Mouse (Mus musculus) brown adipose tissue, adult 24 weeks (tissue): ENCODE data around the gene Hist1h3i. TPM values are rescaled to one million over a fixed set of nuclear protein-coding genes. Genes with fewer than 3 reads are reported as not detected.
"Not testable (repeated sequence)": the region's sequence is repeated elsewhere in the genome, so short reads cannot be mapped to it uniquely, and the experiment has no call there.

Experiments used
- H3K27ac ChIP-seq: fragments of 200-500 bp; replicated peaks from 2 replicates; pipeline ENCODE4 v1.5.1; 2012; ENCODE audit warnings: low read depth, mild to moderate bottlenecking, low read length
- H3K4me1 ChIP-seq: fragments of 200-500 bp; 2 replicates; pipeline ENCODE4 v1.6.1; 2012; ENCODE audit warnings: low read length, mixed read lengths; ENCODE audit not compliant: control insufficient read depth, insufficient read depth, insufficient read length
- H3K4me3 ChIP-seq: fragments of 200-500 bp; 2 replicates; pipeline ENCODE4 v1.5.1; 2012; ENCODE audit warnings: low read depth, mild to moderate bottlenecking, low read length, moderate library complexity; ENCODE audit not compliant: insufficient read depth
- polyA plus RNA-seq: library from polyadenylated mRNA; stranded (reverse); fragments of >200 nt; gene quantifications from 2 replicates; pipeline ENCODE4 v1.2.4, GENCODE M21; 2012; ENCODE audit not compliant: missing spikeins, insufficient read depth, insufficient read length

Gene Hist1h3i
- polyA plus RNA-seq, 1 experiment: not detected

DNA sequence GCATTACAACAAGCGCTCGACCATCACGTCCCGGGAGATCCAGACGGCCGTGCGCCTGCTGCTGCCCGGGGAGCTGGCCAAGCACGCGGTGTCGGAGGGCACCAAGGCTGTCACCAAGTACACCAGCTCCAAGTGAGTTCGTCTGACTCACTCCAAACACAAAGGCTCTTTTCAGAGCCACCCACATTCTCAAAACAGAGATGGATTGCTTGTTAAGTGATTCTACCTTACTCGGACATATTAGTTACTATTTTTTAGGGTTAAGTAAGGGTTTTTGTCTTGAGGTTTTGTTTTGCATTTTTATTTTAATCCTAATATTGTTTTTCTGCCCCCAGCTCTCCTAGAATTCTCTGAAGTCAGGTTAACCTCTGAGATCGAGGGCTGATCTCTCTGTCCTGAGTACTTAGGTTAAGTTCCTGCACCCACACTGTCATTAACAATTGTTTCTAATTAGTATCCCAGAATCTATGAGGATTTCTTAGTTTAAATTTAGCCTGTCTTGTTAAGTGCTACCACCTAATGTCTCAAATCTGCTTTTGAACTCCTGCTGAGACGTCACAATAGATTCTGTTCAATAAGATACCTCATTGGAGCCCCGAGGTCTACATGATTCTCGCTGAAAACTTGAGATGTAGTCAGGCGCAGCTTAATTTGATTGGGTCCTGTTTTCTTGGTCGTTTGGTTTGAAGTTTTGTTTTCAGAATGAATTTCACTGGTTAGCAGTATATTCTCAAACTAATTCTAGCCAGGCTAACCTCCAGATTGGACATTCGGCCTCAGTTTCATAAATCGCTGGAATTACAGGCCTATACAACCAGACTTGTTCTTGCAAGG lies 4.8 kb upstream of the Hist1h3i start:
- H3K27ac ChIP-seq: no peak overlapping the region
- no peaks in the 10 kb centered on the region for H3K4me1 ChIP-seq
- H3K4me3 ChIP-seq: no peak overlapping the region

DNA sequence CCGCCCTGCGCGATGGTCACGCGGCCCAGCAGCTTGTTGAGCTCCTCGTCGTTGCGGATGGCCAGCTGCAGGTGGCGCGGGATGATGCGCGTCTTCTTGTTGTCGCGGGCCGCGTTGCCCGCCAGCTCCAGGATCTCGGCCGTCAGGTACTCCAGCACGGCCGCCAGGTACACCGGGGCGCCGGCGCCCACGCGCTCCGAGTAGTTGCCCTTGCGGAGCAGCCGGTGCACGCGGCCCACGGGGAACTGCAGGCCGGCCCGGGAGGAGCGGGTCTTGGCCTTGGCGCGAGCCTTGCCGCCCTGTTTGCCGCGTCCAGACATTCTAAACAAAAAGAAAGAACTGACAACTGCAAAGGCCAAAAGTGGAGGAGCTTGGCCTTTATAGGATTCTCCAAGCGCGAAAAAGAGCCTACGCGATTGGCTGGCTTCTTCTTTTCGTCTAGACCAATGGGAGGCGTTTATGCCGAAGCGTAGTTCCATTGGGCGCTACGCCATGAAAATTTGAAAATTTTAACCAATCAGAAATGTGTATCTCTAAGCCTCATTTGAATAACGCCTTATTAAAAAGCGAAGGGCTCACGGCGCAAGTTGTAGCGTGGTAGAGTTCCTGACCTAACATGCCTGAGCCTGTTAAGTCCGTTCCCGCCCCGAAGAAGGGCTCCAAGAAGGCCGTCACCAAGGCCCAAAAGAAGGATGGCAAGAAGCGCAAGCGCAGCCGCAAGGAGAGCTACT lies 3.9 kb upstream of the Hist1h3i start, which contains the start of the genes Hist1h2an and Hist1h2bp:
TSS of gene Hist1h2an (minus strand) at position 320 of the 731 bp plus-strand sequence.
TSS of gene Hist1h2bp (plus strand) at position 563 of the 731 bp plus-strand sequence.
- H3K27ac ChIP-seq, H3K4me1 ChIP-seq: not testable (repeated sequence)
- H3K4me3 ChIP-seq: peak within 1 kb of the TSS; percentile 52

DNA sequence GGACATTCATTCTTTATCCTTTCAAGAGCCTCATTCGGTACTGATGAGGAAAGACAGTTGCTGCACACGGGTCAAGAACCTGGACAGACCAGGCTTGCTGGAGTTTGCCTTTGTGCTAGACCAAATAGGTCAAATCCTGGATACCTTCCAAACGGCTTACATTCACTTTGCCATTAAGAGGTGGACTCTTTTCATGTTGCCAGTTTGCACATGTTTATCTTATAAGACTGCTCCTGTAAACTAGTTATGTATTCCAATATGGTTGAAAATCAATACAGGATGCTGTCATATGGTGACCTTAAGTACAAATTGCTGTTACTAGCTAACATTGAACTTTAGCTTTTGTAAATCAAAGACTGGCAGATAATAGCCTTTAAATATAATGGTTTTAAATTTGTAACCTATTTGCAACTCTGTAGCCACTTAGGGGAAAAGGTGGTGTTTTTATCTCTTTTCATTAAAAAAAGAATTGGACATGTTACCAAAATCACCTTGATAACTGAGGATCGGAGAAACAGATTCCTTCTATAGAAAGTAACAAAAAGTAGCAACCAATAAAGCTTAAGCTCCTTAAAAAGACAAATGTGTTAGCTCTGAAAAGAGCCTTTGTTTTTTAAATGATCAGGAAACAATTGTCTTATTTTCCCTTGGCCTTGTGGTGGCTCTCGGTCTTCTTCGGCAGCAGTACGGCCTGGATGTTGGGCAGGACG lies 3.2 kb upstream of the Hist1h3i start:
- H3K27ac ChIP-seq: no peak overlapping the region
- H3K4me3 ChIP-seq: peak overlapping the region; percentile 48
- no peaks in the 10 kb centered on the region for H3K4me1 ChIP-seq

DNA sequence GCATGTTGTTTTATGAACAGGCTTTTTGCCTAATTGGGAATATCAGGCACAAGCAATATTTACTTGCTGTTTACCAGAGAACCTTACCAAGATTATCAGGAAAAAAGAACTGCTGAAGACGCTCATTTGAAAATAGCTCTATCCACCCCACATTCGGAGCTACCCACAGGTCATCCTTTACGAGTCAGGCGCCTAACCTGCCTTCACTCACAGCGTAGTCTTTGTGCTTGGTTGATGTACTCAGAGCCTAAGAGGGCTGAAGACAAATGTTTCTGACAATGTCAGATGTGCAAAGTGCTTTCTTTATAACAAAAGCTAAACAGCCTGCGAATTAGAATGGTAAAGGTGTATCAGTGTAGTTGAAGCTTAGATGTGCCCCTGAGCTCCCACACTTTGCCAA lies 1.1 kb upstream of the Hist1h3i start:
- no peak overlapping the region for H3K27ac ChIP-seq
- no peak overlapping the region for H3K4me3 ChIP-seq

DNA sequence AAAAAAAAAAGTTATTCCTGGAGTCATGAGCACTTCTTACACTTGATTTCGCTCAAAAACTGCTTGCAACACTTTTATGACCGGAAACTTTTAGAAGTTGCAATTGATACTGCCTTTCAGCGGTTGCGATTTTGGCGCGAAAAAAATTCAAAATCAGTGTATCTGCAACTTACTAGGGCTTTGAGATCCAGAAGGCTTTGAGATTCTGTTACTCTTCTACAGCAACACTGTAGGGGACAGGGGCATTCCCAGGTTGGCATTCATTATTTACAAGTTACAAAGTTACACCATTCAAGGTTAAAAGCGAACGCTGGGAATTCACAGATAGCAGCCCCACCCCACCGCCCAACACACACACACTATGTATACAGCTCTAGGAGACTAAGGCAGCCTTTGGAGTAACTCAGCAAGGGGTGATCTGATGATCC lies 578 bp upstream of the Hist1h3i start:
- peak overlapping the region; percentile 31 for H3K4me3 ChIP-seq
- H3K4me1 ChIP-seq: no peaks in the 10 kb centered on the region
- no peak overlapping the region for H3K27ac ChIP-seq

More for the DNA sequence above, 1.1 kb upstream of the Hist1h3i start:
- H3K4me1 ChIP-seq: no peaks in the 10 kb centered on the region

DNA sequence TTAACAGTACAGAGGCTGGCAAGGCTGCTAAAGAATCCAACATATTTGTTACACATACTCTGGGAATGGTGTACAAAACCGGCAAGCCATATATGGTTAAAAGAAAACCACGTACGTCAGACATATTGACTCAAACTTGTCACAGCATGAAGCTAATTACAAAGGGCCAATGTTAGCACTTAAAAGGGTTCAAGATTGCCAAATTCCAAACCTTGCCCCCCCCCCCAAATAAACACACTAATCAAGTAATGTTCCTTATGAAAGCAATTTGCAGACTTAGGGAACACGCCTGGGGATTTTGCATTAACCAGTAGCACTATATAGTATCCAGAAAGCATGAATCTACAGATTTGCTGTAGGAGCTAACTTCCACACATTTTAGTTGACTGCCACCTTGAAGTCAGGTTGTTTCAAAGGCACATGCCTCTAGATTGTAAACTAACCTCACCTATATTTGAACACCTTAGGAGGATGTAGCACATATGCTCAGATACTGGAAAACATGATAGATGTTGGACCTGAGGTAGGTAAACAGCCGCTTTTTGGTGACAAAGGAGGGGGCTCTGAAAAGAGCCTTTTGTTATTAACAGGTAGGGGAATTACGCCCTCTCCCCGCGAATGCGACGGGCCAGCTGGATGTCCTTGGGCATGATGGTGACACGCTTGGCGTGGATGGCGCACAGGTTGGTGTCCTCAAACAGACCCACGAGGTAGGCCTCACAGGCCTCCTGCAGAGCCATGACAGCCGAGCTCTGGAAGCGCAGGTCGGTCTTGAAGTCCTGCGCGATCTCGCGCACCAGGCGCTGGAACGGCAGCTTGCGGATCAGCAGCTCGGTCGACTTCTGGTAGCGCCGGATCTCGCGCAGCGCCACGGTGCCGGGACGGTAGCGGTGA lies 562 bp downstream of the Hist1h3i start:
- peak overlapping the region; percentile 57 for H3K4me3 ChIP-seq
- H3K4me1 ChIP-seq, H3K27ac ChIP-seq: not testable (repeated sequence)

DNA sequence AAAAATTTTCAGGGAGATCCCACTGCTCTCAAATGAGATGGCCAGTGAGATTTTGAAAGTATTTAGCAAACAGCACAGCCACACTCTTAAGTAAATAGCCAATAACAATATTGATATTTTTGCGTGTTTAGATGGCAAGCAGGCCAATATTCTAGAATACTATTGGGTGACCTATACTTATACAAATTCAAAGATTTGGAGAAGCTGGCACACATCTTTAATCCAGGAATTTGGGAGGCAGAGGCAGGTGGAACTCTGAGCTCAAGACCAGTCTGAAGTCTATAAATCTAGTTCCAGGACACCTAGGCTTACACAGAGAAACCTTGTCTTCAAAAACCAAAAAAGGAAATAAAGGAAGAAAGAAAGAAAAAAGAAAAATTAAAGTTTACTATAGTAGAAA lies 1.5 kb downstream of the Hist1h3i start:
- H3K27ac ChIP-seq: no peak overlapping the region
- no peaks in the 10 kb centered on the region for H3K4me1 ChIP-seq
- no peak overlapping the region for H3K4me3 ChIP-seq

DNA sequence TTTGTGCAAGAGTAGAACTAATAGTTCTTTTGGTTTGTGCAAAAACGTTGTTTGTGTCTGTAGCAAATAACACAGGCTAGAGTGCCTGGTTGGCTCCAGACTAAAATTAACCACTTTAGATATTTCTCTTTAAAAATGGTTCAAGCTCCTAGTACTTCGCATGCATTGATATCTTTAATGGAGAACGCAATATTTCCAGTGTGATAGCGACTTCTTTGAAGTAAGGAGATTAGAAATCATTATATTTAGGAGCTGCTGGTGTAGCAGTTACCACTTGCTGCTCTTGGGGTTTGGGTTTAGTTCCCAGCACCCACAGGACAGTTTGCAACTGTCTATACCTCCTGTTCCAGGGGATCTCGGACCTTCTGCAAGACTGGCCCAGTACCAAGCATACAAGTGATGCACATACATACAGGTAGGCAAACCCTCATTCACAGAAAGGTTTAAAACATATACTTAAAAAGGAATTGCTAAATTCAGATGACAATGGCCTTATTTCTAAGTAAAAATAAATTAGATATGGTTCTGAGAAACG lies 2.1 kb downstream of the Hist1h3i start:
- no peak overlapping the region for H3K4me3 ChIP-seq
- H3K4me1 ChIP-seq: no peaks in the 10 kb centered on the region
- H3K27ac ChIP-seq: no peak overlapping the region

DNA sequence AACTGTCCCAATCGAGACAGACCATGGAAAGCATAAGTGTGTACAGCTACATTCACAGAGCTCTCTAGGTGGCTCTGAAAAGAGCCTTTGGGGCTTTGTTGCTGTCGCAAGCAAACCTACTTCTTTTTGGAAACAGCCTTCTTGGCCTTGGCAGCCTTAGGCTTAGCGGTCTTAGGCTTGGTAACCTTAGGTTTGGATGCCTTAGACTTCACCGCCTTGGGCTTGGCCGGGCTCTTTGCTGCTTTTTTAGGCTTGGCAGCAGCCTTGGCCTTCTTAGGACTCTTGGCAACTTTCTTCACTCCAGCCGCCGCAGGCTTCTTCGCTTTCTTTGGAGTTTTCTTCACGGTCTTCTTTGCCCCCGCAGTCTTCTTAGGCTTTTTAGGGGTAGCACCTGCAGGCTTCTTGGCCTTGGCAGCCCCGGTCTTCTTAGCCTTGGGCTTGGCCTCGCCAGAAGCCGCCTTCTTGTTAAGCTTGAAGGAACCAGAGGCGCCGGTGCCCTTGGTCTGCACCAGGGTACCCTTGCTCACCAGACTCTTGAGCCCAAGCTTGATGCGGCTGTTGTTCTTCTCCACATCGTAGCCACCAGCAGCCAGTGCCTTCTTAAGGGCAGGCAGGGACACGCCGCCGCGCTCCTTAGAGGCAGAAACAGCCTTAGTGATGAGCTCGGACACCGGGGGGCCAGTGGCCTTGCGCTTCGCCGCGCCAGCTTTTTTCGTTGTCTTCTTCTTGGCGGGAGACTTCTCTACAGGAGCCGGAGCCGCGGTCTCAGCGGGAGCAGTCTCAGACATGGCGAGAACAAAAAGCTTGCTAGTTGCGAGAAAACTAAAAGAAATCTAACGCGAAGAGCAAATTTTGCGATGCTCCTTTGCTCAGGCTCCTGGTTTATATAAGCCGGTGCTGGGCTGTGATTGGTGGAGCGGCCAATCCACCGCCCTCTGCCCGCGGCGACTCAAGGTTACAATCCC lies 3.1 kb downstream of the Hist1h3i start, which contains the start of gene Hist1h1b:
TSS of gene Hist1h1b (minus strand) at position 859 of the 965 bp plus-strand sequence.
- Histone ChIP-seq H3K4me3 (peak within 1 kb of the TSS; percentile 75), H3K4me1 (no peaks in the 10 kb centered on the region), H3K27ac (no peak within 1 kb of the TSS)

DNA sequence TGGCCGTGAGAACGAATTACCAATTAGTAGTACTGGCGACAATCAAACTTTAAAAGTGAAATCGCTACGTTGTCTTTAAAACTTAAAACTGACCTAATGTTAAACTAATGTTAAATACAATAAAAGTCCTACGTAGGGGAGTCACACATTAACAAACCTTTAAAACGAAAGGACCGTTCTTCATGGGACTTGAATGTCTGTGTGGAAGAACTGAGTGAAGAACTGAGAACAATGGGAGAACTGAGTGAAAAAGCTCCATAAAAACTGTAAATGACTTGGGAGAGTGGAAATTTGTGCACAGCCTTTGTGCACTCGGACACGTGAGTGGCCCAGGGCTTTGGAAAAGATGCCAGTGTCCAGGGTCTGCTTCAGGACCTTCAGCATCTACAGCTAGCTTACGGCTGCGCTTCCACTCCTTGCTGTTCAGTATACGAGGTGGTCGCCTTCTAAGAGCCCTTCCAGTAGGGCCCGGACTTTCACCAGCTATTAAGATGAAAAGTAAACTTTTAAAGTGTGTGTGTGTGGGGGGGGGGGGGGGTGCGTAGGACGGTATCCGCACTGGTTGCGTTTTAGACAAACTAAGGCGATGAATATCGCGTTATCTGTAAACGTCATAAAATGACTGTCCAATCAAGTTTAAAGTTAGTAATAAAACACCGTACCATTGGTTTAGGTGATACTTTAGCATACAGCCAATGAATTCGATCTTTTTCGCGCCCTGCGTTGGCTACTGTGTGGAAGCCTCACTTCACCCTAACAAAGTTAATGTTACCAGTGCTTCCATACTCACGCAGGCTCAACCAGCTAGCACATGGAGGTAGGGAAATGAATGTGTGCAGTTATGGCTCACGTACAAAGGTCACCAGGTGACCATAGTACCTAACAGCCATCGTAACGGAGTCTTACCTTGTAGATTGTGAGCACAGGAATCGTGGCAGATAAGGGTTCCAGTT lies 4.1 kb downstream of the Hist1h3i start:
- Histone ChIP-seq H3K4me3 (peak overlapping the region; percentile 75), H3K4me1 (no peaks in the 10 kb centered on the region), H3K27ac (no peak overlapping the region)

DNA sequence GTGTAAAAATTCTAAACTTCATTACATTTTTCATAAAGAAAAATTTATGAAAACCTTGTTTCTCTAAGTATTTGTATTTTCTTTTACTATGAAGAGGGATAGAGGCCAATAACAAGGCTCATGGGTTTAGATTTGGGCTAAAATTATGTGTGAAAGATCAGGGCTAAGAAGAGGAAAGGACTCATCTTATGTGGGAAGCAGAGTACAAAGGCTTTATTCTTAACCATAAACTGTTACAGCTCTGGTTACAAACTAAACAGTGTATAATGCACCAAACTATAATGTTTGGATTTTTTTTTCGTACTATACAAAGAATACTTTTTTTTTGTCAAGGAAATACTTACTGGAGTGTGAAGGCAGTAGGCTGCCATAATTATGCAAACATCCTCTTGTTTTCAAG lies 27.5 kb downstream of the Hist1h3i start:
- H3K27ac ChIP-seq: no peak overlapping the region
- H3K4me3 ChIP-seq: no peak overlapping the region
- no peaks in the 10 kb centered on the region; the same call in 1 of the 2 replicates for H3K4me1 ChIP-seq

DNA sequence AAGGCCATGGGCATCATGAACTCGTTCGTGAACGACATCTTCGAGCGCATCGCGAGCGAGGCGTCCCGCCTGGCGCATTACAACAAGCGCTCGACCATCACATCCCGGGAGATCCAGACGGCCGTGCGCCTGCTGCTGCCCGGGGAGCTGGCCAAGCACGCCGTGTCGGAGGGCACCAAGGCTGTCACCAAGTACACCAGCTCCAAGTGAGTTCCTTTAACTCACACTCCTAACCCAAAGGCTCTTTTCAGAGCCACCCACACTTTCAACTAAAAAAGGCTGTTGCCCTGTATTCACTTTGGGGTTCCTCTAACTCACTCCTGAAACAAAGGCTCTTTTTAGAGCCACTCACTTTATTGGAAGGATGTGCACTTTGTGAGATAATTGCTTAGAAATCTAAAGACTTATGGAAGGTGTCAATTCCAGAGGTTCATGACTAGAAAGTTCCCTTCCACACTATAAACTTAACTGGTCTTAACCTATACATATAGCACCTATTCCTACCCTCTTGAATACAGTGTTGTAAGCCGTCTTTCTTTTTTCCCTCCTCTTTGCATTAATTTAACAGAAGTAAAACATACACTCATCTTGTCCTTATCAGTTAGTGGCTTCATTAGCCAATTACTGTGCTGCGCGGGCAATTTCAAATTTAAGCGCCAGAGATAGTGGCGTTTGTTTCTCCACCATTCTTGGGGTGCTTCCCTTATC lies 28.7 kb downstream of the Hist1h3i start:
- not testable (repeated sequence) for H3K27ac ChIP-seq, H3K4me1 ChIP-seq
- peak overlapping the region; percentile 71; the same call in 1 of the 2 replicates for H3K4me3 ChIP-seq
